9 mouse cellular contexts compared by ENCODE assay signal in genomic region chr9:63960829-63961185, GRCm38 (mm10).
DNase-seq lines count a peak whose midpoint lies in the region; ATAC-seq and TF ChIP-seq lines count a peak whose summit lies in the region.
"Had no signal": no experiment of that assay in that cellular context is flagged by ENCODE, and none has a peak within 500 bp of the region (broad histone marks: within the 10 kb centered on the region; RNA-seq: fewer than 3 reads in every experiment).

No protein-coding gene starts in this region.

- intact Hi-C loops in left cerebral cortex, postnatal 4 days (cut with DNase I), result no loop called here

- no peak for ATAC-seq in lung, embryonic 16.5 days (ENCODE audit: low read depth)

- 9% methylated on average over 4 of the region's 4 CpGs for WGBS in heart, embryonic 10.5 days
- 31% methylated on average over 4 of the region's 4 CpGs for WGBS in lung, embryonic 16.5 days
- WGBS in limb, embryonic 10.5 days, result 2% methylated on average over 4 of the region's 4 CpGs
- WGBS in small intestine, adult 2 months, result 60% methylated on average over 4 of the region's 4 CpGs

- DNase-seq in heart, embryonic 10.5 days (ENCODE audit: low spot score), result no peak
- DNase-seq in heart, adult 8-10 months (ENCODE audit: low spot score), result no peak
- DNase-seq in lung, postnatal 25 days (ENCODE audit: low spot score), result no peak
- no peak for DNase-seq in limb, embryonic 10.5 days (ENCODE audit: low spot score)
- DNase-seq in left cerebral cortex, postnatal 4 days, result no peak
- no peak for DNase-seq in layer of hippocampus, postnatal 10 days (ENCODE audit: low spot score in 2 of 2)
- DNase-seq: right cerebral cortex, postnatal 14 days had no signal

- no peak for TF ChIP-seq POLR2A in small intestine, adult 2 months (IDR thresholded peaks at IDR 0.05; ENCODE audit: low read depth, low read length)

- H3K4me3 ChIP-seq in heart, embryonic 10.5 days, result peak overlapping the region; percentile 42
- H3K4me3 ChIP-seq in lung, embryonic 16.5 days (ENCODE audit: low read length), result no peak overlapping the region
- H3K4me3 ChIP-seq in limb, embryonic 10.5 days, result peak overlapping the region; percentile 38
- H3K4me3 ChIP-seq in small intestine, adult 2 months (ENCODE audit: low read depth, low read length), result no peak overlapping the region

- no peaks in the 10 kb centered on the region for H3K27me3 ChIP-seq in heart, embryonic 10.5 days (ENCODE audit: insufficient read depth, poor library complexity, severe bottlenecking)
- H3K27me3 ChIP-seq in lung, embryonic 16.5 days (ENCODE audit: control insufficient read depth, insufficient read depth, low read depth, low read length), result no peaks in the 10 kb centered on the region
- H3K27me3 ChIP-seq in limb, embryonic 10.5 days (ENCODE audit: low read depth, poor library complexity, severe bottlenecking), result no peaks in the 10 kb centered on the region
- no peaks in the 10 kb centered on the region for H3K27me3 ChIP-seq in small intestine, adult 2 months (ENCODE audit: control insufficient read depth, insufficient read depth, low read length)

- H3K9me3 ChIP-seq in heart, embryonic 10.5 days, result no peaks in the 10 kb centered on the region
- no peaks in the 10 kb centered on the region for H3K9me3 ChIP-seq in lung, embryonic 16.5 days (ENCODE audit: control insufficient read depth, low read length)
- no peaks in the 10 kb centered on the region for H3K9me3 ChIP-seq in limb, embryonic 10.5 days (replicated peaks)

- TF ChIP-seq CTCF in small intestine, adult 2 months (IDR thresholded peaks at IDR 0.05; ENCODE audit: extremely low read depth, insufficient read length, insufficient replicate concordance, low read depth, low read length), result no peak

- H3K4me2 ChIP-seq in lung, embryonic 16.5 days (ENCODE audit: low read depth, low read length), result no peak overlapping the region; the same call in 1 of the 2 replicates

- peak overlapping the region; percentile 65 for H3K9ac ChIP-seq in lung, embryonic 16.5 days (ENCODE audit: low read length)

- peaks cover 25% of the 10 kb centered on the region for H3K36me3 ChIP-seq in heart, embryonic 10.5 days
- H3K36me3 ChIP-seq in lung, embryonic 16.5 days (ENCODE audit: control insufficient read depth, insufficient read depth, low read length), result no peaks in the 10 kb centered on the region
- peaks cover 7% of the 10 kb centered on the region; the same call in 1 of the 2 replicates for H3K36me3 ChIP-seq in limb, embryonic 10.5 days
- no peaks in the 10 kb centered on the region for H3K36me3 ChIP-seq in small intestine, adult 2 months (ENCODE audit: control insufficient read depth, insufficient read depth, low read length)

- peak overlapping the region; percentile 90 for H3K27ac ChIP-seq in heart, embryonic 10.5 days
- peak overlapping the region; percentile 94 for H3K27ac ChIP-seq in lung, embryonic 16.5 days (ENCODE audit: low read length)
- H3K27ac ChIP-seq in limb, embryonic 10.5 days, result peak overlapping the region; percentile 93
- H3K27ac ChIP-seq in small intestine, adult 2 months (ENCODE audit: insufficient read depth, low read depth, low read length), result peak overlapping the region; percentile 36; the same call in 1 of the 2 replicates

- H3K4me1 ChIP-seq in heart, embryonic 10.5 days, result peaks cover 98% of the 10 kb centered on the region
- H3K4me1 ChIP-seq in lung, embryonic 16.5 days (replicated peaks; ENCODE audit: control insufficient read depth, insufficient read depth, low read length), result peaks cover 81% of the 10 kb centered on the region
- H3K4me1 ChIP-seq in limb, embryonic 10.5 days, result peaks cover 99% of the 10 kb centered on the region
- peaks cover 6% of the 10 kb centered on the region; the same call in 1 of the 2 replicates for H3K4me1 ChIP-seq in small intestine, adult 2 months (ENCODE audit: control insufficient read depth, insufficient read depth, insufficient read length, low read length)

Comparison
In these comparisons a context has a peak if more than half of its experiments do, and no peak if none do; other contexts are left out.
1. H3K27ac ChIP-seq: peak in every context shown above with its lines; median percentile 94 in lung, embryonic 16.5 days; 93 in limb, embryonic 10.5 days; 90 in heart, embryonic 10.5 days; 36 in small intestine, adult 2 months.
2. H3K4me3 ChIP-seq: peak in heart, embryonic 10.5 days (single experiment) and limb, embryonic 10.5 days (single experiment); none in lung, embryonic 16.5 days (single experiment) and small intestine, adult 2 months (single experiment).